Mouse (Mus musculus) olfactory bulb, adult 2 months (tissue): ENCODE measurements at regions not wholly inside any gene's neighbourhood (a gene's known extent, or its start where the extent isn't known, plus 50 kb on each side); places are given as distances from the start of the nearest gene placed in this dataset.

Experiments
- CTCF ChIP-seq: fragments of 200-500 bp; IDR thresholded peaks from 2 replicates; pipeline ENCODE4 v1.5.1; 2012; ENCODE audit warnings: low read depth, mild to moderate bottlenecking, low read length, moderate library complexity; ENCODE audit not compliant: insufficient read depth
- POLR2A ChIP-seq: fragments of 200-500 bp; IDR thresholded peaks from 2 replicates; pipeline ENCODE4 v1.6.1; 2012; ENCODE audit warnings: mild to moderate bottlenecking, low read depth, low read length, moderate library complexity; ENCODE audit not compliant: insufficient read depth

DNA sequence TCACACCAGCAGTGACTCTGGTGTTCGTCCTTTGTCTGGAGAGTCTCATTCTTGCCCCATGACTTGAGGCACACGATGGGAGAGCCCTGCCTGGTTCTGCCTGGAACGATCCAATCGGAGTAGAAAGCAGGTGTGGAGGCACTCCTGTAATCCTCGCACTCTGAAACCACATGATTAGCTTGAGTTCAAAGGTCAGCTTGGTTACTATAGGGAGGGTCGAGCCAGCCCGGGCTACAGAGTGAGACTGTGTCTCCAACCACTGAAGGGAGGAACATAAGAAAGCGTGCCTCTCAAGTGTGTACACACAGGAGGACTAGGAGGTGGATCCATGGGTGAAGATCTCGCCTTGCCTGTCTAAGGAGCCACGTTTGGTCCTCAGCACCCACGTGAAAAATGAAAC lies 504.0 kb downstream of the Vrk1 start:
- TF ChIP-seq CTCF (no peak), POLR2A (no peak)
